Mouse (Mus musculus) T-helper 2 cell (primary cell): ENCODE results near the gene Bcar1.

Experiments used
- in situ Hi-C: fragments of 300-600 bp; cut with MboI, MseI; formaldehyde crosslinking; loops from one replicate; pipeline ENCODE4 v1.15.1; 2025; ENCODE audit warnings: high pct_unique_total_duplicates

The Bcar1 gene

GRCm38 (mm10) chr8:111682521-111682920 lies 61.1 kb downstream of the Bcar1 start:
- in situ Hi-C loops = no loop called here

GRCm38 (mm10) chr8:111681153-111681552 lies 62.5 kb downstream of the Bcar1 start:
- in situ Hi-C loops = no loop called here

- in situ Hi-C loops = no loop called here
Observed at GRCm38 (mm10) chr8:111680423-111681028, 63.1 kb downstream of the Bcar1 start.

GRCm38 (mm10) chr8:111678848-111679247 lies 64.8 kb downstream of the Bcar1 start:
- in situ Hi-C loops = no loop called here

- in situ Hi-C loops = no loop called here
Observed at GRCm38 (mm10) chr8:111678111-111678510, 65.5 kb downstream of the Bcar1 start.

- in situ Hi-C loops = no loop called here
Observed at GRCm38 (mm10) chr8:111676237-111676636, 67.4 kb downstream of the Bcar1 start.

- in situ Hi-C loops = no loop called here
Observed at GRCm38 (mm10) chr8:111666751-111667150, 76.9 kb downstream of the Bcar1 start.

- in situ Hi-C loops = no loop called here
Observed at GRCm38 (mm10) chr8:111662473-111662872, 81.1 kb downstream of the Bcar1 start.
